Mouse (Mus musculus) forebrain, embryonic 11.5 days (tissue): Measurements from ENCODE around the gene Ralgps2. TPM values are rescaled to one million over a fixed set of nuclear protein-coding genes. Genes with fewer than 3 reads are reported as not detected.
A peak's percentile ranks its signal among the peaks of the same experiment; 100 is the strongest.

Source experiments
- ATAC-seq: fragments of 200-750 bp; cut with Nextera tagmentation; replicated peaks from 2 replicates; pipeline ENCODE4 v1.8.0; 2017; ENCODE audit warnings: moderate TSS enrichment; ENCODE audit not compliant: low FRiP score
- DNase-seq: peaks from one replicate; pipeline ENCODE4 v3.0.0-alpha.2; 2017; ENCODE audit warnings: low spot score
- H3K27ac ChIP-seq: fragments of 300-500 bp; sonication (generic); 2 replicates; pipeline ENCODE4 v1.5.1; 2014; ENCODE audit warnings: low read depth, low read length
- H3K27me3 ChIP-seq: fragments of 300-500 bp; sonication (generic); 2 replicates; pipeline ENCODE4 v1.6.1; 2014; ENCODE audit warnings: mild to moderate bottlenecking, low read length, mixed read lengths; ENCODE audit not compliant: control insufficient read depth, insufficient read depth
- H3K36me3 ChIP-seq: fragments of 300-500 bp; sonication (generic); 2 replicates; pipeline ENCODE4 v1.6.1; 2014; ENCODE audit warnings: mild to moderate bottlenecking, low read length, moderate library complexity, mixed read lengths; ENCODE audit not compliant: control insufficient read depth, insufficient read depth
- H3K4me1 ChIP-seq: fragments of 300-500 bp; sonication (generic); replicated peaks from 2 replicates; pipeline ENCODE4 v1.6.1; 2014; ENCODE audit warnings: low read length, mixed read lengths; ENCODE audit not compliant: control insufficient read depth, insufficient read depth
- H3K4me2 ChIP-seq: fragments of 300-500 bp; sonication (generic); 2 replicates; pipeline ENCODE4 v1.6.1; 2014; ENCODE audit warnings: low read depth, mild to moderate bottlenecking, low read length, moderate library complexity, mixed read lengths; ENCODE audit not compliant: severe bottlenecking
- H3K4me3 ChIP-seq: fragments of 300-500 bp; sonication (generic); 2 replicates; pipeline ENCODE4 v1.5.1; 2014; ENCODE audit warnings: low read depth, low read length
- H3K9ac ChIP-seq: fragments of 300-500 bp; sonication (generic); 2 replicates; pipeline ENCODE4 v1.6.1; 2014; ENCODE audit warnings: low read length
- H3K9me3 ChIP-seq: fragments of 300-500 bp; sonication (generic); 2 replicates; pipeline ENCODE4 v1.6.1; 2016; ENCODE audit warnings: low read length, mixed read lengths; ENCODE audit not compliant: control insufficient read depth
- WGBS: fragments of 180-500 bp; shearing (Covaris S2); extraction: QIAGEN DNeasy Blood & Tissue Kit; methylation state at CpG from one replicate; pipeline ENCODE4 v1.1.7; 2014; 5-methylcytosine and 5-hydroxymethylcytosine counted together
- polyA plus RNA-seq: library from polyadenylated mRNA; unstranded; fragments of >200 nt; fragmentation: Nextera tagmentation; extraction: Ambion mirVana; gene quantifications from 2 replicates; pipeline ENCODE4 v1.2.1, GENCODE M21; 2014

Ralgps2 gene
- polyA plus RNA-seq, 1 experiment from 2014 or later: 82.0 TPM

GRCm38 (mm10) chr1:156961481-156962265 lies 22.2 kb upstream of the Ralgps2 start:
- no peak overlapping the region for H3K27ac ChIP-seq
- H3K4me1 ChIP-seq: no peaks in the 10 kb centered on the region
- DNase-seq (no peak), ATAC-seq (no peak)
- WGBS: 53% methylated on average over 8 of the region's 8 CpGs
- no peak overlapping the region for H3K9ac ChIP-seq
- H3K4me3 ChIP-seq: no peak overlapping the region
- no peaks in the 10 kb centered on the region for H3K9me3 ChIP-seq
- no peaks in the 10 kb centered on the region for H3K27me3 ChIP-seq
- H3K4me2 ChIP-seq: no peak overlapping the region
- H3K36me3 ChIP-seq: no peaks in the 10 kb centered on the region

- Histone ChIP-seq H3K9me3 (no peaks in the 10 kb centered on the region), H3K4me1 (no peaks in the 10 kb centered on the region), H3K4me3 (no peak overlapping the region), H3K4me2 (no peak overlapping the region), H3K27me3 (no peaks in the 10 kb centered on the region), H3K9ac (no peak overlapping the region), H3K27ac (no peak overlapping the region), H3K36me3 (no peaks in the 10 kb centered on the region)
- ATAC-seq (no peak), DNase-seq (no peak)
- 93% methylated on average over 5 of the region's 5 CpGs for WGBS
These were observed 19.6 kb upstream of the Ralgps2 start for GRCm38 (mm10) chr1:156959004-156959403.

DNA sequence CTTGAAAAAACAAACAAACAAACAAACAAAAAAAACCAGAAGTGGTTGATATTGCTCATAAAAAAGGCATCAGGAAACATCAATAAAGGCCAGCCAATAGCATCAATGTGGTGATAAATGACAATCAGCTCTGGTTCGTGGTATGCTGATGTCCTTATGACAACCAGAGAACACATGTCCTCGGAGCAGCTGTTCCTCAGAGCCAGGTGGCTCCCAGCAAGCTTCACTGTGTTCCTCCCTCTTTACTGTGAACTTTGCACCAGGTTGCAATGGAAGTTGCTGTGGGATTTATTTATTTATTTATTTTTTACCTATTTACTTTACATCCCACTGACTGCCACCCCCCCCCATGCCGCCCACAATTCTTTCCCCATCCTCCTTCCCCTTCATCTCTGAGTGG lies 17.9 kb upstream of the Ralgps2 start:
- Histone ChIP-seq H3K27ac (no peak overlapping the region), H3K27me3 (no peaks in the 10 kb centered on the region), H3K4me2 (no peak overlapping the region), H3K4me3 (no peak overlapping the region), H3K9ac (no peak overlapping the region), H3K9me3 (no peaks in the 10 kb centered on the region), H3K4me1 (no peaks in the 10 kb centered on the region), H3K36me3 (no peaks in the 10 kb centered on the region)
- DNase-seq: no peak
- 86% methylated on average over 3 of the region's 3 CpGs for WGBS
- no peak for ATAC-seq

GRCm38 (mm10) chr1:156955926-156956760 lies 16.7 kb upstream of the Ralgps2 start:
- no peak overlapping the region for H3K4me3 ChIP-seq
- H3K9me3 ChIP-seq: no peaks in the 10 kb centered on the region
- DNase-seq (no peak), ATAC-seq (no peak)
- no peaks in the 10 kb centered on the region for H3K4me1 ChIP-seq
- WGBS: 63% methylated on average over 17 of the region's 17 CpGs
- H3K27ac ChIP-seq: no peak overlapping the region
- no peak overlapping the region for H3K9ac ChIP-seq
- no peaks in the 10 kb centered on the region for H3K36me3 ChIP-seq
- H3K4me2 ChIP-seq: no peak overlapping the region
- no peaks in the 10 kb centered on the region for H3K27me3 ChIP-seq

DNA sequence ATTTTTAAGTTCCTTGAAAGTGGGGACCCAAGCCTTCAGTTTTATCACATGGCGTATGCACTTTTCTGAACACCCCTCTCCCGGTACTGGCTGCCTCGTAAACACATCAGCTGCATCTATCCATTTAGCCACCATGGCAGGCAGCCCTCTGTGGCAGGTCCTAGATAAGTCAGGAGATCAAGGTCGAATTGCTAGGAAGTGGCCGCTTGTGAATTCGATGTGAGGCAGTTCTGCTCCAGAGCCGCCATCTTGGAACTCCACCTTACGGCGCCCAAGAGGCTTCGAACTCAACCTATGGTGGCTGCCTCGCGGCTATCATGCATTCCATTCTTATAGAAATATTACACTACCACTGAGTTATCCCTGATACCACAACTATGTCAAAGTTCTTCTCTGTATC lies 14.8 kb upstream of the Ralgps2 start:
- Histone ChIP-seq H3K4me1 (no peaks in the 10 kb centered on the region), H3K9ac (no peak overlapping the region), H3K4me2 (no peak overlapping the region), H3K27me3 (no peaks in the 10 kb centered on the region), H3K4me3 (no peak overlapping the region), H3K27ac (no peak overlapping the region), H3K36me3 (no peaks in the 10 kb centered on the region), H3K9me3 (no peaks in the 10 kb centered on the region)
- ATAC-seq (no peak), DNase-seq (no peak)
- 95% methylated on average over 12 of the region's 12 CpGs for WGBS

DNA sequence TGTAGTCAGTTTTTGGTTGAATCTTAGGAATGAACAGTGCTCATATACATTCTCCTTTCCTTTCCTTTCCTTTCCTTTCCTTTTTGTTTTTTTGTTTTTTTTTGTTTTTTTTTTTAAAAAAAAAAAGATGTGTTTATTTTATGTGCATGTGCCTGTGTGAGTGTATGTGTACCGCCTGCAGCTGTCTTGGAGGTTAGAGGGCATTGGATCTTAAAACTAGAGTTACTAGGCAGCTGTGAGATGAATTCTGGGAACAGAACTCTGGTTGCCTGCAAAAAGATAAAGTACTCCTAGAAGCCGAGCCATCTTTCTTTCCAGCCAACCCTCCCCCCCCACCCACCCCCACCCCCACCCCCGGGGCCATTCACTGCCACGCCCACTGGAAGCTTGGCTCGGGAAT lies 10.9 kb upstream of the Ralgps2 start:
- H3K4me3 ChIP-seq: no peak overlapping the region
- H3K9ac ChIP-seq: no peak overlapping the region
- 70% methylated on average over 5 of the region's 5 CpGs for WGBS
- no peaks in the 10 kb centered on the region for H3K36me3 ChIP-seq
- DNase-seq (no peak), ATAC-seq (no peak)
- no peak overlapping the region for H3K27ac ChIP-seq
- H3K4me2 ChIP-seq: no peak overlapping the region
- H3K27me3 ChIP-seq: no peaks in the 10 kb centered on the region
- H3K9me3 ChIP-seq: no peaks in the 10 kb centered on the region
- no peaks in the 10 kb centered on the region for H3K4me1 ChIP-seq

DNA sequence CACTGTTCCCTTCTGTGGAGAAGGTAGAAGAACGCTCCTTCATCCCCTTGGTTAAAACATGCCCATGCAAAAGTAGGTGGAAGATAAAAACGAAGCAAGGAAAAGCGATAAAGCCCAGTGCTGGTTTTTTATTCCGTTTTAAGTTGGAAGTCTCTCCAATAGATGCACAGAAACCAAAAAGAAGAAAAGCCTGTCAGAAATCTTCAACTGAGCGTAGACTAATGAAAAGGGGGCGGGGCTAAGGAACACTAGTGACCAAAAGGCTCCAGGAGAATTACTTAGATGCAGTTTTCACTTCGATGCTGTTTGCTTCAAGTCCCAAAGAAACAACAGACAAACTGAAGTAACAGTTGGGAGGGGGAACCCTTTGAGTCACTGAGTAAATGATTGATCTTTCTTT lies 1.2 kb upstream of the Ralgps2 start:
- H3K4me1 ChIP-seq: no peaks in the 10 kb centered on the region; the same call in 1 of the 2 replicates
- H3K27ac ChIP-seq: no peak overlapping the region
- no peaks in the 10 kb centered on the region for H3K9me3 ChIP-seq
- 0 out of 2 replicates have a peak overlapping the region, but pooled peaks have one; percentile 93 for H3K4me3 ChIP-seq
- H3K36me3 ChIP-seq: no peaks in the 10 kb centered on the region
- DNase-seq (no peak), ATAC-seq (no peak)
- 49% methylated on average over 7 of the region's 7 CpGs for WGBS
- peak overlapping the region; percentile 93 for H3K4me2 ChIP-seq
- no peaks in the 10 kb centered on the region for H3K27me3 ChIP-seq
- H3K9ac ChIP-seq: no peak overlapping the region

DNA sequence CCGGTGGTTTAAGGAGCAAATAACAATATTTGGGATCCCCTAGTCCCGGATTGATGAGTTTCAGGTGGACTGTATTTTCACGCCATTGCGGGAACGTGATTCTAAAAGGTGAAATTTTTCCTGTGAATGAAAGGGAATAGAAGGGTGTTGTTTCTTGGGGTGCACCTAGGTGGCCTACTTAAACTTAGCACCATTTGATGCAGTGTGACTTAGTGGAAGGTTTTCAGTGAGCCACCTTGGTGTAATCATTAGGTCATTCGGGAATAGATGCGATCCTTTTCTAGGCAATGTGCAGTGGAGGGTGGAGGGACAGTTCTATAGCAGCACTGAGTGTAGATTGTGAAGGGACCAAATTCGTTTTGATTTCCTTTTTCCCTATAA lies 706 bp upstream of the Ralgps2 start:
- WGBS: 2% methylated on average over 8 of the region's 8 CpGs
- H3K4me3 ChIP-seq: peak overlapping the region; percentile 93
- H3K27ac ChIP-seq: no peak overlapping the region
- H3K4me2 ChIP-seq: peak overlapping the region; percentile 93
- H3K27me3 ChIP-seq: no peaks in the 10 kb centered on the region
- no peak for DNase-seq
- H3K9ac ChIP-seq: peak overlapping the region; percentile 87
- no peaks in the 10 kb centered on the region for H3K36me3 ChIP-seq
- ATAC-seq: no peak
- no peaks in the 10 kb centered on the region for H3K9me3 ChIP-seq
- no peaks in the 10 kb centered on the region; the same call in 1 of the 2 replicates for H3K4me1 ChIP-seq
